Mouse (Mus musculus): ENCODE data around the gene Htr1b. TPM values are rescaled to one million over a fixed set of nuclear protein-coding genes. Genes with fewer than 3 reads are reported as not detected.

Gene Htr1b
- polyA plus RNA-seq, 1 experiment from 2014 or later: 1.3 TPM

DNA sequence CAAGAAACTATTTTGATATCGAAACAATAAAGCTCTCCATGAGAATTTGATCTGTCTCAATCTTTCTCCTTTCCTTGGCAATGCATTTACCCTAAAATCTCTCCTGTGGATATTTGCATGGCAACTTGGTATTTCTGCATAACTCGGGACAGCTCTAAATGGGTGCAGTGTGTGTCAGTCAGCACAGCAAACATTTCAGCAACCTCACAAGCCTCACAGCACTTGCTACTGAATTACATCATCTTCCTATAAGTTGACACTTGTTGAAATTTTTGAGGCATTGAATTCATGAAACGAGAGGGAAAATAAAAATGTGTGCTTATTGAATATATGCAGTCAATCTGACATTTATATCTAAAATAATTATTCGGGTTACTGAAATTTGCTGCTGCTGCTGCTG lies 22.6 kb downstream of the Htr1b start:
- no peak overlapping the region for H3K9ac ChIP-seq
- H3K27ac ChIP-seq: no peak overlapping the region
- no peaks in the 10 kb centered on the region for H3K4me1 ChIP-seq
- no peaks in the 10 kb centered on the region for H3K36me3 ChIP-seq
- H3K4me2 ChIP-seq: no peak overlapping the region
- ATAC-seq (ENCODE audit: insufficient read depth, low FRiP score, low read depth): no peak
- WGBS: 77% methylated on average over 4 of the region's 4 CpGs
- no peak overlapping the region for H3K4me3 ChIP-seq (replicated peaks)
- H3K27me3 ChIP-seq (replicated peaks): no peaks in the 10 kb centered on the region
- no peaks in the 10 kb centered on the region for H3K9me3 ChIP-seq

Other genes with a start within 250 kb of the Htr1b start
- gene Mei4, start 229.8 kb upstream of the Htr1b start, polyA plus RNA-seq (2015; fragmentation: Nextera tagmentation; extraction: Ambion mirVana): 1.5 and 1.7 TPM in 2 replicates

Data from stomach, embryonic 15.5 days (tissue).